In the genomic region with DNA sequence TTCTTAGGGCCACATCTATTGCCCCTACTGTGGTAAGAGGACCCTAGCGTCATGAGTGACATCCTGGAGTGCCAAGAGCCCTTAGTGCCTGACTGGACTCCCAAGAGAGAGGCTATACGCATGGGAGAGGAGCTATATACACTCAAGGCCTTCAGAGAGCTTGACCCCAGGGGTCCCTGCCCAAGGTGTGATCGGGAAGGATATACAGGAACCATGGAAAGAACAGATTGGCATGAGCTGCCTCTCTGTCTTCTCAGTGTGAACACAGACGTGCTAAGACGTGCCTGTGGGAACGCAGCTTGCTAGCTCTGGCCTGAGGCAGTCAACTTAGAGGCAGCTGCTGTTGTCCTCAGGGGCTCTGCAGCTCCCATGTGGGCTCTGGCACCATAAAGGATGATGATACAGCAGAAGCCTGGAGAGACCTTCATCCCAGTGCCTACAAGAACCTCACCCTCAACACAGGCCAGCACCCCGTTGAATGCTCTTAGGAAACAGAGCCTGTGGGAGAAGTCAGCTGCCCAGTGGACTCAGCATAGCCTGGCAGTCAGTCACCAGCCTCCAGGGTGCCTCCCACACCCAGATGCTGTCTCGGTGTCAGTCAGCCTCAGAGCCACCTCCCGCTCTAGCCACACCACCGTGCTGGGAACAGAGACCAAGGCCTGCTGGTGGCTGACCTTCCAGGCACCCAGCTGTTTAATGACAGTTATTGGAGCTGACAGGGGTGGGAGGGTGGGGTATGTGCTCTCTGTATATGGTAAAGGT, we compare ENCODE assay signal across 8 mouse cellular contexts. TPM values are rescaled to one million over a fixed set of nuclear protein-coding genes. Genes with fewer than 3 reads are reported as not detected.
A peak's percentile ranks its signal among the peaks of the same experiment; 100 is the strongest.
DNase-seq lines count a peak whose midpoint lies in the region; ATAC-seq and TF ChIP-seq lines count a peak whose summit lies in the region.
"Had no signal": no experiment of that assay in that cellular context is flagged by ENCODE, and none has a peak within 500 bp of the region (broad histone marks: within the 10 kb centered on the region; RNA-seq: fewer than 3 reads in every experiment).

No protein-coding gene starts in this region.

- H3K36me3 ChIP-seq in limb, embryonic 15.5 days, result no peaks in the 10 kb centered on the region
- no peaks in the 10 kb centered on the region for H3K36me3 ChIP-seq in midbrain, embryonic 13.5 days

- WGBS in limb, embryonic 15.5 days, result 59% methylated on average over 10 of the region's 10 CpGs
- 72% methylated on average over 10 of the region's 10 CpGs for WGBS in midbrain, embryonic 13.5 days

- intact Hi-C loops in gastrocnemius, adult 2 months (cut with DNase I), result loop anchor here (5.0 kb wide), 1 partner anchor 54 kb away; no protein-coding TSS in a partner anchor

- H3K27me3 ChIP-seq in limb, embryonic 15.5 days, result no peaks in the 10 kb centered on the region
- H3K27me3 ChIP-seq in midbrain, embryonic 13.5 days, result no peaks in the 10 kb centered on the region

- peak overlapping the region; percentile 89 for H3K27ac ChIP-seq in gastrocnemius, adult 2 months
- H3K27ac ChIP-seq in cortical plate, adult 2 months (ENCODE audit: insufficient read depth, low read length), result peak overlapping the region; percentile 3
- H3K27ac ChIP-seq in limb, embryonic 15.5 days, result peak overlapping the region; percentile 11; the same call in 1 of the 2 replicates
- no peak overlapping the region for H3K27ac ChIP-seq in midbrain, embryonic 13.5 days

- no peaks in the 10 kb centered on the region for H3K9me3 ChIP-seq in limb, embryonic 15.5 days
- no peaks in the 10 kb centered on the region for H3K9me3 ChIP-seq in midbrain, embryonic 13.5 days

- no peak for ATAC-seq in limb, embryonic 15.5 days (ENCODE audit: insufficient number of reproducible peaks, low FRiP score, low TSS enrichment, low read depth)
- no peak for ATAC-seq in midbrain, embryonic 13.5 days

- TF ChIP-seq CTCF in gastrocnemius, adult 2 months (IDR thresholded peaks at IDR 0.05), result no peak
- TF ChIP-seq CTCF in cortical plate, adult 2 months (IDR thresholded peaks at IDR 0.05; ENCODE audit: extremely low read depth, insufficient read depth, low read length), result no peak

- peak; percentile 68 for DNase-seq in gastrocnemius, adult 2 months
- DNase-seq in gastrocnemius, postnatal 10 days, result no peak
- peak; percentile 19 for DNase-seq in kidney, postnatal 10 days
- DNase-seq in kidney, adult 9 months, result no peak
- DNase-seq: embryo, embryonic 11 days had no signal

- TF ChIP-seq POLR2A in cortical plate, adult 2 months (IDR thresholded peaks at IDR 0.05; ENCODE audit: extremely low read depth, insufficient read depth, low read length), result no peak

- no peak overlapping the region for H3K4me2 ChIP-seq in limb, embryonic 15.5 days
- H3K4me2 ChIP-seq in midbrain, embryonic 13.5 days (replicated peaks), result no peak overlapping the region

- no peak overlapping the region for H3K9ac ChIP-seq in limb, embryonic 15.5 days
- no peak overlapping the region for H3K9ac ChIP-seq in midbrain, embryonic 13.5 days (replicated peaks)

- peak overlapping the region; percentile 32 for H3K4me3 ChIP-seq in gastrocnemius, adult 2 months
- H3K4me3 ChIP-seq in cortical plate, adult 2 months (ENCODE audit: insufficient read depth, low read length), result no peak overlapping the region
- H3K4me3 ChIP-seq in limb, embryonic 15.5 days, result no peak overlapping the region
- H3K4me3 ChIP-seq in midbrain, embryonic 13.5 days (replicated peaks), result no peak overlapping the region

- peaks cover 23% of the 10 kb centered on the region for H3K4me1 ChIP-seq in cortical plate, adult 2 months (ENCODE audit: control insufficient read depth, insufficient read depth, low read length)
- H3K4me1 ChIP-seq in limb, embryonic 15.5 days, result peaks cover 46% of the 10 kb centered on the region
- peaks cover 34% of the 10 kb centered on the region for H3K4me1 ChIP-seq in midbrain, embryonic 13.5 days (replicated peaks)

RNA-seq across cellular contexts. Expression of a gene that starts 55.8 kb away (rescaled TPM):
- 10 to 100 TPM; 16.9 to 22.7 TPM for total RNA-seq in gastrocnemius, adult 2 months (2021)
- total RNA-seq in gastrocnemius, postnatal 10 days (2021), result 10 to 100 TPM; 15.6 to 17.9 TPM
- 88.0 and 90.6 TPM in 2 replicates for polyA plus RNA-seq in cortical plate, adult 2 months (2012; rRNA removed)
- 29.9 and 33.3 TPM in 2 replicates for polyA plus RNA-seq in limb, embryonic 15.5 days (2015; fragmentation: Nextera tagmentation; extraction: Ambion mirVana)
- polyA plus RNA-seq in midbrain, embryonic 13.5 days (2015; fragmentation: Nextera tagmentation; extraction: Ambion mirVana), result 35.9 and 36.2 TPM in 2 replicates

Comparison
In these comparisons a context has a peak if more than half of its experiments do, and no peak if none do; other contexts are left out.
1. DNase-seq: peak in gastrocnemius, adult 2 months (single experiment) and kidney, postnatal 10 days (single experiment); none in gastrocnemius, postnatal 10 days (single experiment) and kidney, adult 9 months (single experiment).